Mouse (Mus musculus) lung, postnatal 4 days (tissue): Measurements from ENCODE around the gene Syt12.
A peak's percentile ranks its signal among the peaks of the same experiment; 100 is the strongest.

Source experiments
- DNase-seq, 2 experiments: peaks; one replicate each; pipeline ENCODE4 v3.0.0; 2021

Syt12 gene

DNA sequence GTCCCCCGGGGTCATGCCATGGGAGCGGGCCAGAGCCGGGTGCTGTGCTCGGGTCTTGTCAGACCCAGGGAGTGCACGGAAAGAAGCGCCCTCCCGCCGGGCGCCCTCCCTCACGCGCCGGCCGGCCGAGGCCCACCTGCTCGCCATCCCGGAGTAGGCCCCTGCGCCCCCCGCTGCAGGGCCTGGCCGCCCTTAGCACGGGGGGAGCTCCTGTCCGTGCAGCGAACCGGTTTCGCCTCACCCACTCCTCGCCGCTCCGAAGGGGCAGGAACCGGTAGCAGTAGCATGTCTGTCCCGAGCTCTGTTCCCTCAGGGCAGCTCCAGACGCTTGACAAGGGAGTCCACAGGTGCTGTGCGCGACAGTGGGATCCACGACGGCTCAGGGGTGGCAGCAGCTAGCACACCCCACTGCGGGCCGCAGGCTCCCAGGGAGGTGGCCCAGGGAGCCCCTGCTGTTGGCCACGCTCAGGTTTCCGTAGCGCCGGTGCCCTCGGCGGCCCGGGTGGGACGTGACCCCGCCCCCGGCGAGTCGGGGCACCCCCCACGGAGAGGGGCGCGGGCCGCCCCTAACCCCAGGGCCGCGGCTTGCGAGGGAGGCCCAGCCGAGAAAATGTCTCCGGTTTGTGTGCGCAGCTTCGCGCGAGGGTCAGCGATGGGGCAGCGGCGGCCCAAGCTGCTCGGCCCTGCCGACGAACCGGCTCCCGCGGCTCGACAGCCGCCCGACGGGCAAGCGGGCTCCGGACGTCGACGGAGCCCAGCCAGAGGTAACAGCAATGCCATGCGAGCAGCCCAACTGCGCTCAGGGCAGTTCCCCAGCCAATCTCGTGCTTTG, 79.2 kb downstream of the Syt12 start, which contains the start of gene Kdm2a:
TSS of gene Kdm2a (minus strand) at position 488 of the 832 bp plus-strand sequence.
- DNase-seq = peak; percentile 66 to 76

- DNase-seq = peak; percentile 97 to 98
Observed at GRCm38 (mm10) chr19:4396998-4397797, 80.0 kb downstream of the Syt12 start.

GRCm38 (mm10) chr19:4396081-4396997, 80.9 kb downstream of the Syt12 start:
- peak; percentile 32 to 56 for DNase-seq
